Mouse (Mus musculus): Measurements from ENCODE around the gene Zyg11b.

The Zyg11b gene

GRCm38 (mm10) chr4:108300670-108301373 lies at the start of gene Zyg11b:
TSS of gene Zyg11b (minus strand) at chr4:108301096.
- peak; percentile 87 for DNase-seq

- DNase-seq, result no peak
Measured at GRCm38 (mm10) chr4:108349836-108350547, 49.1 kb upstream of the Zyg11b start.

- DNase-seq, result no peak
Measured at GRCm38 (mm10) chr4:108349064-108349463, 48.2 kb upstream of the Zyg11b start.

GRCm38 (mm10) chr4:108348256-108348875 lies 47.5 kb upstream of the Zyg11b start:
- no peak for DNase-seq

GRCm38 (mm10) chr4:108347111-108347510 lies 46.2 kb upstream of the Zyg11b start:
- no peak for DNase-seq

- DNase-seq, result no peak
Measured at GRCm38 (mm10) chr4:108345826-108346225, 44.9 kb upstream of the Zyg11b start.

- DNase-seq, result no peak
Measured at GRCm38 (mm10) chr4:108344631-108345083, 43.8 kb upstream of the Zyg11b start.

- peak; percentile 58 for DNase-seq
Measured at GRCm38 (mm10) chr4:108339277-108339690, 38.4 kb upstream of the Zyg11b start.

- no peak for DNase-seq
Measured at GRCm38 (mm10) chr4:108338811-108339210, 37.9 kb upstream of the Zyg11b start.

- no peak for DNase-seq
Measured at GRCm38 (mm10) chr4:108338321-108338733, 37.4 kb upstream of the Zyg11b start.

GRCm38 (mm10) chr4:108337817-108338216 lies 36.9 kb upstream of the Zyg11b start:
- no peak for DNase-seq

GRCm38 (mm10) chr4:108336765-108337164 lies 35.9 kb upstream of the Zyg11b start:
- no peak for DNase-seq

GRCm38 (mm10) chr4:108335413-108335812 lies 34.5 kb upstream of the Zyg11b start:
- no peak for DNase-seq

- DNase-seq, result no peak
Measured at GRCm38 (mm10) chr4:108332041-108332440, 31.1 kb upstream of the Zyg11b start.

- DNase-seq, result no peak
Measured at GRCm38 (mm10) chr4:108329840-108330239, 28.9 kb upstream of the Zyg11b start.

GRCm38 (mm10) chr4:108327730-108328484 lies 27.0 kb upstream of the Zyg11b start, which contains the start of gene Coa7:
TSS of gene Coa7 (plus strand) at chr4:108328140.
- peak; percentile 98 for DNase-seq

- DNase-seq, result peak; percentile 19
Measured at GRCm38 (mm10) chr4:108327071-108327579, 26.2 kb upstream of the Zyg11b start.

- DNase-seq, result no peak
Measured at GRCm38 (mm10) chr4:108323588-108323987, 22.7 kb upstream of the Zyg11b start.

- no peak for DNase-seq
Measured at GRCm38 (mm10) chr4:108320627-108321380, 19.9 kb upstream of the Zyg11b start.

- DNase-seq, result peak; percentile 39
Measured at GRCm38 (mm10) chr4:108319747-108320146, 18.9 kb upstream of the Zyg11b start.

GRCm38 (mm10) chr4:108318649-108319615 lies 18.0 kb upstream of the Zyg11b start:
- peak; percentile 69 for DNase-seq

Measured in thymus, postnatal 25 days (tissue).